Mouse (Mus musculus) MEL (cell line): ENCODE measurements around the gene Pdcd11. TPM values are rescaled to one million over a fixed set of nuclear protein-coding genes. Genes with fewer than 3 reads are reported as not detected.

Experiments used
- DNase-seq: peaks from one replicate; pipeline ENCODE4 v3.0.0; 2011; ENCODE audit warnings: low read depth, low spot score
- H3K27ac ChIP-seq: 2 replicates; pipeline ENCODE4 v1.5.1; 2012; ENCODE audit warnings: low read depth, mild to moderate bottlenecking, control low read depth, low read length, moderate library complexity; ENCODE audit not compliant: control insufficient read depth
- H3K27me3 ChIP-seq, 2 experiments: fragments of 150-350 bp in 1 of 2; sonication (generic) in 1 of 2; 2 replicates each; pipeline ENCODE4 v1.6.1; 2012; ENCODE audit warnings: low read length in 2 of 2, mild to moderate bottlenecking in 2 of 2, improper control_type of control experiment in 1 of 2, moderate library complexity in 1 of 2; ENCODE audit not compliant: insufficient read depth in 2 of 2, control insufficient read depth in 1 of 2
- H3K36me3 ChIP-seq, 2 experiments: 2 replicates each; pipeline ENCODE4 v1.6.1; 2012 to 2014; ENCODE audit warnings: low read length in 2 of 2, improper control_type of control experiment in 1 of 2, inconsistent platforms in 1 of 2, mild to moderate bottlenecking in 1 of 2; ENCODE audit not compliant: insufficient read depth in 2 of 2, control insufficient read depth in 1 of 2
- H3K4me1 ChIP-seq, 2 experiments: fragments of 150-350 bp in 1 of 2; sonication (generic) in 1 of 2; 2 replicates each; pipeline ENCODE4 v1.6.1; 2012; ENCODE audit warnings: low read length in 2 of 2, improper control_type of control experiment in 1 of 2, mild to moderate bottlenecking in 1 of 2; ENCODE audit not compliant: insufficient read depth in 2 of 2, control insufficient read depth in 1 of 2
- H3K4me3 ChIP-seq, 2 experiments: fragments of 150-350 bp in 1 of 2; sonication (generic) in 1 of 2; 2 replicates each; pipeline ENCODE4 v1.5.1; 2012; ENCODE audit warnings: low read depth in 2 of 2, low read length in 2 of 2, mild to moderate bottlenecking in 2 of 2, moderate library complexity in 2 of 2, control low read depth in 1 of 2, improper control_type of control experiment in 1 of 2; ENCODE audit not compliant: control insufficient read depth in 1 of 2, insufficient read depth in 1 of 2
- H3K79me2 ChIP-seq: 2 replicates; pipeline ENCODE4 v1.6.1; 2012; ENCODE audit warnings: mild to moderate bottlenecking, low read length, moderate library complexity; ENCODE audit not compliant: control insufficient read depth, poor library complexity, insufficient read depth
- H3K9ac ChIP-seq: 2 replicates; pipeline ENCODE4 v1.6.1; 2012; ENCODE audit warnings: low read depth, mild to moderate bottlenecking, control low read depth, low read length, moderate library complexity; ENCODE audit not compliant: control insufficient read depth, poor library complexity, severe bottlenecking
- H3K9me3 ChIP-seq: fragments of 150-350 bp; sonication (generic); replicated peaks from 2 replicates; pipeline ENCODE4 v1.6.1; 2012; ENCODE audit warnings: mild to moderate bottlenecking, low read length, improper control_type of control experiment, moderate library complexity; ENCODE audit not compliant: insufficient read depth
- BHLHE40 ChIP-seq: IDR thresholded peaks from 2 replicates; pipeline ENCODE4 v1.6.1; 2012; ENCODE audit warnings: low read depth, mild to moderate bottlenecking, inconsistent platforms, low read length, improper control_type of control experiment, borderline replicate concordance
- CHD2 ChIP-seq: IDR thresholded peaks from 2 replicates; pipeline ENCODE4 v1.6.1; 2011; ENCODE audit warnings: low read length, improper control_type of control experiment
- CTCF ChIP-seq, 3 experiments: IDR thresholded peaks in 2 of 3; conservative IDR thresholded peaks in 1 of 3; 2 replicates each; pipeline ENCODE4 v1.5.1; 2011 to 2012; ENCODE audit warnings: low read length in 3 of 3, low read depth in 2 of 3, mild to moderate bottlenecking in 2 of 3, improper control_type of control experiment in 1 of 3, inconsistent platforms in 1 of 3, mixed read lengths in 1 of 3, moderate library complexity in 1 of 3; ENCODE audit not compliant: control insufficient read depth in 1 of 3, insufficient read depth in 1 of 3, poor library complexity in 1 of 3, severe bottlenecking in 1 of 3
- ELF1 ChIP-seq: IDR thresholded peaks from 2 replicates; pipeline ENCODE4 v1.6.1; 2014; ENCODE audit warnings: low read depth, mild to moderate bottlenecking, inconsistent platforms, low read length, improper control_type of control experiment, moderate library complexity
- EP300 ChIP-seq, 2 experiments: IDR thresholded peaks; 2 replicates each; pipeline ENCODE4 v1.6.1; 2011; ENCODE audit warnings: improper control_type of control experiment in 2 of 2, low read length in 2 of 2, low read depth in 1 of 2, mild to moderate bottlenecking in 1 of 2
- ETS1 ChIP-seq: IDR thresholded peaks from 2 replicates; pipeline ENCODE4 v1.6.1; 2012; ENCODE audit warnings: low read depth, mild to moderate bottlenecking, inconsistent platforms, low read length, improper control_type of control experiment, moderate library complexity
- GABPA ChIP-seq: IDR thresholded peaks from 2 replicates; pipeline ENCODE4 v1.6.1; 2012; ENCODE audit warnings: low read depth, mild to moderate bottlenecking, inconsistent platforms, low read length, improper control_type of control experiment, moderate library complexity
- GATA1 ChIP-seq: IDR thresholded peaks from 2 replicates; pipeline ENCODE4 v1.6.1; 2011; ENCODE audit warnings: low read depth, low read length, improper control_type of control experiment
- HCFC1 ChIP-seq: IDR thresholded peaks from 2 replicates; pipeline ENCODE4 v1.6.1; 2012; ENCODE audit warnings: low read depth, mild to moderate bottlenecking, inconsistent platforms, low read length, improper control_type of control experiment, moderate library complexity
- JUND ChIP-seq: IDR thresholded peaks from 2 replicates; pipeline ENCODE4 v1.6.1; 2011; ENCODE audit warnings: low read depth, mild to moderate bottlenecking, improper control_type of control experiment, low read length
- KAT2A ChIP-seq: conservative IDR thresholded peaks from 2 replicates; pipeline ENCODE4 v1.6.1; 2012; ENCODE audit warnings: low read depth, low read length, improper control_type of control experiment, inconsistent platforms
- MAX ChIP-seq: IDR thresholded peaks from 2 replicates; pipeline ENCODE4 v1.6.1; 2011; ENCODE audit warnings: low read length, improper control_type of control experiment
- MAZ ChIP-seq: IDR thresholded peaks from 2 replicates; pipeline ENCODE4 v1.6.1; 2012; ENCODE audit warnings: low read depth, mild to moderate bottlenecking, inconsistent platforms, low read length, improper control_type of control experiment
- MXI1 ChIP-seq: IDR thresholded peaks from 2 replicates; pipeline ENCODE4 v1.6.1; 2011; ENCODE audit warnings: mild to moderate bottlenecking, low read depth, low read length, improper control_type of control experiment
- MYC ChIP-seq: IDR thresholded peaks from 2 replicates; pipeline ENCODE4 v1.6.1; 2011; ENCODE audit warnings: low read depth, mild to moderate bottlenecking, low read length, improper control_type of control experiment, moderate library complexity
- NELFE ChIP-seq: IDR thresholded peaks from 2 replicates; pipeline ENCODE4 v1.6.1; 2011; ENCODE audit warnings: low read depth, low read length, improper control_type of control experiment
- POLR2A ChIP-seq, 2 experiments: IDR thresholded peaks; 2 replicates each; pipeline ENCODE4 v1.6.1; 2011 to 2012; ENCODE audit warnings: low read length in 2 of 2, mild to moderate bottlenecking in 2 of 2, control low read depth in 1 of 2, improper control_type of control experiment in 1 of 2, low read depth in 1 of 2, moderate library complexity in 1 of 2; ENCODE audit not compliant: control insufficient read depth in 1 of 2, insufficient read depth in 1 of 2, poor library complexity in 1 of 2
- POLR2AphosphoS2 ChIP-seq: IDR thresholded peaks from 2 replicates; pipeline ENCODE4 v1.6.1; 2011; ENCODE audit warnings: low read length, improper control_type of control experiment
- POLR2AphosphoS5 ChIP-seq: IDR thresholded peaks from 2 replicates; pipeline ENCODE4 v1.6.1; 2012; ENCODE audit warnings: low read depth, borderline replicate concordance, mild to moderate bottlenecking, inconsistent platforms, low read length, moderate library complexity, mixed read lengths
- RAD21 ChIP-seq: IDR thresholded peaks from 2 replicates; pipeline ENCODE4 v1.6.1; 2011; ENCODE audit warnings: mild to moderate bottlenecking, low read depth, low read length, improper control_type of control experiment
- RCOR1 ChIP-seq: IDR thresholded peaks from 2 replicates; pipeline ENCODE4 v1.6.1; 2012; ENCODE audit warnings: low read depth, mild to moderate bottlenecking, inconsistent platforms, low read length, improper control_type of control experiment
- SIN3A ChIP-seq: IDR thresholded peaks from 2 replicates; pipeline ENCODE4 v1.6.1; 2012; ENCODE audit warnings: low read length, improper control_type of control experiment, inconsistent platforms
- SMC3 ChIP-seq: IDR thresholded peaks from 2 replicates; pipeline ENCODE4 v1.6.1; 2011; ENCODE audit warnings: low read depth, low read length, improper control_type of control experiment
- TAL1 ChIP-seq: IDR thresholded peaks from 2 replicates; pipeline ENCODE4 v1.6.1; 2012; ENCODE audit warnings: mild to moderate bottlenecking, inconsistent platforms, low read length, moderate library complexity, mixed read lengths
- TBP ChIP-seq: IDR thresholded peaks from 2 replicates; pipeline ENCODE4 v1.8.0; 2011; ENCODE audit warnings: low read depth, low read length, improper control_type of control experiment
- TCF12 ChIP-seq: IDR thresholded peaks from 2 replicates; pipeline ENCODE4 v1.6.1; 2014; ENCODE audit warnings: low read depth, mild to moderate bottlenecking, inconsistent platforms, low read length, improper control_type of control experiment, moderate library complexity
- USF2 ChIP-seq, 2 experiments: IDR thresholded peaks; 2 replicates each; pipeline ENCODE4 v1.6.1; 2011 to 2012; ENCODE audit warnings: improper control_type of control experiment in 2 of 2, low read length in 2 of 2, borderline replicate concordance in 1 of 2, inconsistent platforms in 1 of 2, low read depth in 1 of 2, mild to moderate bottlenecking in 1 of 2; ENCODE audit not compliant: insufficient read depth in 1 of 2
- ZC3H11A ChIP-seq: IDR thresholded peaks from 2 replicates; pipeline ENCODE4 v1.6.1; 2012; ENCODE audit warnings: low read depth, mild to moderate bottlenecking, inconsistent platforms, low read length, improper control_type of control experiment
- ZKSCAN1 ChIP-seq: IDR thresholded peaks from 2 replicates; pipeline ENCODE4 v1.6.1; 2012; ENCODE audit warnings: low read depth, mild to moderate bottlenecking, inconsistent platforms, low read length, improper control_type of control experiment, moderate library complexity
- ZNF384 ChIP-seq: IDR thresholded peaks from 2 replicates; pipeline ENCODE4 v1.6.1; 2012; ENCODE audit warnings: low read depth, mild to moderate bottlenecking, inconsistent platforms, low read length, improper control_type of control experiment
- polyA plus RNA-seq, 2 experiments: library from polyadenylated mRNA; stranded (reverse) in 1 of 2; unstranded in 1 of 2; fragments of >175 nt in 1 of 2; fragments of >200 nt in 1 of 2; gene quantifications; 2 replicates each; pipeline versions ENCODE4 v1.2.1 to v1.2.4; 2012; ENCODE audit warnings: low replicate concordance in 2 of 2, low read depth in 1 of 2; ENCODE audit not compliant: insufficient read length in 2 of 2, insufficient read depth in 1 of 2, missing spikeins in 1 of 2
- total RNA-seq: library from RNA; depleted of rRNA; stranded (reverse); fragments of 300-350 nt; gene quantifications from 2 replicates; pipeline ENCODE4 v1.2.3, GENCODE M21; 2012

Pdcd11 gene
- total and polyA plus RNA-seq, 3 experiments: 79.6 to 107 (median 81.8) TPM

DNA sequence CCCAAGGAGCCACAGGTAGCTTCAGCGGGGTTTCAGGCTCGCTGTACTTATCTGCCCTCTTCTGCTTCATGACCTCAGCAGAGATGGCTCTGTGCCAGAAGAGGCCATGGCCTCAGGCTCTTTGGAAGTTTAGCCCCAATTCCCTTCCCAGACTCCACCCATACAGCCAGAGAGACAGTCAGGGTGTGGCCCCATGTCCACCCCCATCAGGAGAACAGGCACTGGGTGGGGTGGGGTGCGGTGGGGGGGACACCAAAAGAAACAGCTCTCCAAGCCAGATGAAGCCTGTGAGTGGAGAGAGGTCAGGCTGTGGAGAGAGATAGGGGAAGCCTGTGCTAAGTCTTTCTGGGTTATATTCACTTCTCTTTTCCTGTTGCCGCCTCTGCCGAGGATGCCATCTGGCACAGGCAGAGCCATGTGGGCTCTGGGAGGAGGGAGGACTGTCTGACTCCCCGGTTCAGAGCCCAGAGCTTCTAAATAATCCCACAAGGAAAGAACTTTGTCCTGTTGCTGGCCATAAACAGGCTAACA is 46.5 kb downstream of the Pdcd11 start:
- H3K79me2 ChIP-seq: peaks cover 6% of the 10 kb centered on the region; the same call in 1 of the 2 replicates
- peaks cover 0 to 26% of the 10 kb centered on the region in 2 experiments; a peak in 2 of 4 replicates for H3K36me3 ChIP-seq
- H3K9ac ChIP-seq: peak overlapping the region; percentile 95
- peak; percentile 94 for DNase-seq
- no peaks in the 10 kb centered on the region for H3K9me3 ChIP-seq
- TF ChIP-seq MYC (peak; percentile 84), NELFE (peak; percentile 62), MAX (peak; percentile 83), TCF12 (peak; percentile 58), POLR2A (IDR thresholded peaks at IDR 0.05; ENCODE audit: control insufficient read depth in 1 of 2, insufficient read depth in 1 of 2, low read depth in 1 of 2, low read length in 2 of 2, poor library complexity in 1 of 2) (peak in 1 of 2 experiments; percentile 73; a peak in 2 of 4 replicates), SIN3A (peak; percentile 79), GATA1 (peak; percentile 18; the same call in 1 of the 2 replicates), RCOR1 (no peak; the same call in 1 of the 2 replicates), RAD21 (no peak), TAL1 (peak; percentile 87), ZNF384 (no peak), MAZ (no peak), MXI1 (peak; percentile 92), EP300 (IDR thresholded peaks at IDR 0.05; ENCODE audit: low read depth in 1 of 2, low read length in 2 of 2) (peak; percentile 59 to 70), HCFC1 (0 out of 2 replicates have a peak, but pooled peaks have one; percentile 6), TBP (peak; percentile 81), ETS1 (peak; percentile 51; the same call in 1 of the 2 replicates)
- peaks cover 8 to 40% of the 10 kb centered on the region in 2 experiments for H3K4me1 ChIP-seq
- H3K27me3 ChIP-seq: no peaks in the 10 kb centered on the region
- H3K27ac ChIP-seq: peak overlapping the region; percentile 80
- peak overlapping the region; percentile 88 to 89 for H3K4me3 ChIP-seq

DNA sequence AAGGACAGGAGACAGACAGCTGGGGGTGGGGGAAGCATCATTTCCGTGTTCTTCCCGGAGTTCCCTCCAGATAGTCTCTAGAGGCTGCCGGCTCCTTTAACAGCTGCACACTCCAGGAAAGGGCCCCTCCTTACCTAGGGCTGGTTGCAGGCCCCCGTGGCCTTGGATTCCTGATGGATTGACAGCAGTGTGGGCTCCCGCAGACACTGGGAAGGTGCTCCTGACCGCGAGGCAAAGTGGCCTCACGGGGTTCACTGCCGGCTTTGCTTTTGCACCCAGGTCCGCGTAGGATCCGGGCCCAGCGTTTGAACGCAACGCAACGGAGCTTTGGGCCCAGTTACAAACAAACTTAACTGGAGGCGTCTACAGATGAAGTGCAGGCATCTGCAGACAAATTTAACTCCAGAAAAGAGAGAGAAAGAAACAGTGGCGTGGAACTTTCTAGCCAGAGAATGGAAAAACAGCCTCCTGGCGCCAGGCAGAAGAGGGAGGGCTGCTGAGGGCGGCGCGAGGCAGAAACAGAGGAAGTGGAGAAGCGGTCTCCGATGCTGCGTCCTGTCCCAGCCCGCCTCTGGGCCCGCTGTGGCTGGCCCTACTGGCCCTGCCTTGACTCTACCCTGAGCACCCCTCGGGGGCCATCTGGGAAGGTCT is 47.3 kb downstream of the Pdcd11 start, which contains the start of gene Calhm2:
TSS of gene Calhm2 (minus strand) at position 524 of the 651 bp plus-strand sequence.
- Histone ChIP-seq H3K4me3 (peak within 1 kb of the TSS; percentile 88 to 89), H3K27me3 (no peaks in the 10 kb centered on the region; a peak in 1 of 4 replicates), H3K79me2 (peaks cover 6% of the 10 kb centered on the region; the same call in 1 of the 2 replicates), H3K9me3 (no peaks in the 10 kb centered on the region), H3K4me1 (peaks cover 5 to 33% of the 10 kb centered on the region in 2 experiments), H3K9ac (peak within 1 kb of the TSS; percentile 95), H3K27ac (peak within 1 kb of the TSS; percentile 80), H3K36me3 (peaks cover 0 to 18% of the 10 kb centered on the region in 2 experiments; a peak in 2 of 4 replicates)
- DNase-seq: peak; percentile 82
- TF ChIP-seq MAX (no peak), SMC3 (no peak), ZC3H11A (no peak), ETS1 (peak; percentile 37; the same call in 1 of the 2 replicates), JUND (no peak), POLR2AphosphoS2 (no peak), ZKSCAN1 (no peak), USF2 (IDR thresholded peaks at IDR 0.05; ENCODE audit: borderline replicate concordance in 1 of 2, insufficient read depth in 1 of 2, low read depth in 1 of 2, low read length in 2 of 2) (no peak), RAD21 (no peak), POLR2AphosphoS5 (no peak), TBP (0 out of 2 replicates have a peak, but pooled peaks have one; percentile 51), MYC (no peak), GABPA (no peak), CHD2 (no peak), BHLHE40 (no peak), MAZ (0 out of 2 replicates have a peak, but pooled peaks have one; percentile 47), ELF1 (peak; percentile 51; the same call in 1 of the 2 replicates), HCFC1 (peak; percentile 46; the same call in 1 of the 2 replicates), KAT2A (no peak), CTCF (IDR thresholded peaks at IDR 0.05 in 2 of 3, conservative IDR thresholded peaks at IDR 0.05 in 1 of 3; ENCODE audit: control insufficient read depth in 1 of 3, insufficient read depth in 1 of 3, low read depth in 2 of 3, low read length in 3 of 3, poor library complexity in 1 of 3, severe bottlenecking in 1 of 3) (no peak)
